Mouse (Mus musculus): ENCODE data around the gene D630039A03Rik. TPM values are rescaled to one million over a fixed set of nuclear protein-coding genes. Genes with fewer than 3 reads are reported as not detected.

Gene D630039A03Rik
- polyA plus RNA-seq, 1 experiment from 2014 or later = 0.07 TPM

Other genes with a start within 250 kb of the D630039A03Rik start
- 43.4 and 45.9 TPM in 2 replicates for gene Akap2, start 198.6 kb downstream of the D630039A03Rik start, polyA plus RNA-seq (2014; fragmentation: Nextera tagmentation; extraction: Ambion mirVana)
- 318 and 328 TPM in 2 replicates for gene Txn1, start 40.1 kb upstream of the D630039A03Rik start, polyA plus RNA-seq (2014; fragmentation: Nextera tagmentation; extraction: Ambion mirVana)
- not detected in 2 replicates for gene Txndc8, start 92.8 kb upstream of the D630039A03Rik start, polyA plus RNA-seq (2014; fragmentation: Nextera tagmentation; extraction: Ambion mirVana)

All from heart, embryonic 11.5 days (tissue).